Mouse (Mus musculus) heart, postnatal 0 days (tissue): ENCODE data around the gene Tbcel. TPM values are rescaled to one million over a fixed set of nuclear protein-coding genes. Genes with fewer than 3 reads are reported as not detected.

Experiments
- ATAC-seq: fragments of 200-750 bp; cut with Nextera tagmentation; 2 replicates; pipeline ENCODE4 v1.8.0; 2017; ENCODE audit warnings: low read depth, moderate number of reproducible peaks, moderate library complexity; ENCODE audit not compliant: insufficient read depth
- DNase-seq: peaks from one replicate; pipeline ENCODE4 v3.0.0-alpha.2; 2016; ENCODE audit warnings: low spot score
- H3K27ac ChIP-seq: fragments of 300-500 bp; sonication (generic); 2 replicates; pipeline ENCODE4 v1.5.1; 2014; ENCODE audit warnings: low read depth, mild to moderate bottlenecking
- H3K27me3 ChIP-seq: fragments of 300-500 bp; sonication (generic); 2 replicates; pipeline ENCODE4 v1.6.1; 2014; ENCODE audit warnings: low read length, mixed read lengths; ENCODE audit not compliant: control insufficient read depth, insufficient read depth
- H3K36me3 ChIP-seq: fragments of 300-500 bp; sonication (generic); replicated peaks from 2 replicates; pipeline ENCODE4 v1.6.1; 2014; ENCODE audit warnings: low read length, mixed read lengths; ENCODE audit not compliant: control insufficient read depth, insufficient read depth
- H3K4me1 ChIP-seq: fragments of 300-500 bp; sonication (generic); 2 replicates; pipeline ENCODE4 v1.6.1; 2014; ENCODE audit warnings: antibody characterized with exemption; ENCODE audit not compliant: control insufficient read depth, insufficient read depth
- H3K4me2 ChIP-seq: fragments of 300-500 bp; sonication (generic); 2 replicates; pipeline ENCODE4 v1.6.1; 2014; ENCODE audit warnings: low read depth, mild to moderate bottlenecking, low read length, moderate library complexity
- H3K4me3 ChIP-seq: fragments of 300-500 bp; sonication (generic); 2 replicates; pipeline ENCODE4 v1.5.1; 2014; ENCODE audit warnings: low read depth, low read length
- H3K9ac ChIP-seq: fragments of 300-500 bp; sonication (generic); replicated peaks from 2 replicates; pipeline ENCODE4 v1.6.1; 2014; ENCODE audit warnings: low read depth, low read length, mixed read lengths
- H3K9me3 ChIP-seq: fragments of 300-500 bp; sonication (generic); replicated peaks from 2 replicates; pipeline ENCODE4 v1.6.1; 2016; ENCODE audit warnings: low read length; ENCODE audit not compliant: control insufficient read depth
- CTCF ChIP-seq: IDR thresholded peaks from 2 replicates; pipeline ENCODE4 v1.5.1; 2016; ENCODE audit warnings: antibody characterized with exemption, control low read depth, low read depth
- EP300 ChIP-seq: IDR thresholded peaks from 2 replicates; pipeline ENCODE4 v1.6.1; 2016; ENCODE audit warnings: antibody characterized with exemption, low read depth
- whole genome bisulfite sequencing: fragments of 180-500 bp; shearing (Covaris S2); extraction: QIAGEN DNeasy Blood & Tissue Kit; methylation state at CpG from one replicate; pipeline ENCODE4 v1.1.7; 2014; 5-methylcytosine and 5-hydroxymethylcytosine counted together
- polyA plus RNA-seq: library from polyadenylated mRNA; unstranded; fragments of >200 nt; fragmentation: Nextera tagmentation; extraction: Ambion mirVana; gene quantifications from 2 replicates; pipeline ENCODE4 v1.2.1, GENCODE M21; 2015
- total RNA-seq: library from RNA; depleted of rRNA; stranded (reverse); fragments of >200 nt; gene quantifications from 2 replicates; pipeline ENCODE4 v1.2.3, GENCODE M21; 2014; ENCODE audit warnings: low replicate concordance

Gene Tbcel
- total and polyA plus RNA-seq, 2 experiments from 2014 or later = 2.6 to 7.6 TPM

DNA sequence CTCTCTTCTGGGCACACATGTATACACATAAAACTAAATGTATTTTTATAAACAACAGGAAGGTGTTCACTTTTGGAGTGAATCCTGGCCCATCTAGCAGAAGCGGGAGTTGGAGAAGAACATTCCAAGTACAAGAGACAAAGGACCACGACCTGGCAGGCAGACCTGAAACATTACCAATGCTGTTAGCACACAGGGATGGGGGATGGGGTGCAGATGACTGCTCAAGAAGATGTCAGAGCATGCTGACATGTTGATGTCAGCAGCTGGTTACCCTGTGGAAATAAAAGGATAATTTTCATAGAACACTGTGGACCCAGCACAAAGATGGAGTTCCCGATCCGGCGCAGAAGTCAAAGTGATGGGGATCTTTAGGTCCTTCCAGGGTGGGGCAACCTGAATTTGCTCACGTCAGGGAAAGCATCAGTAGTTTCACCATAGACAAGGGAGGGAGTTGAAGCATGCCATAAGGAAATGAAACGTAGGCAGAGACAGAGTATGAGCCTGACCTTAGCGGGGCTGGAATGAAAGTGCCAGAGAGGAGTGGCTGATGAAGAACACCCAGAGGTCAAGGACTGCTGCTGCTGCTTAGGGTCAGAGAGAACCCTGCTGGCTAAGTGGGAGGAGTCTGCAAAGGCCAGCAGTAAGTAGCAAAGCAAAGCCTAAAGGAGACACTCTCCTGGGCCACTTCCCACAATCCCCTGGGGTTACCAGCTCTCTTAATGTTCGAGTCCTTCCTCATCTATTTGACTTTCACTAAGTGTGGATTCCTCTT is 48.7 kb downstream of the Tbcel start:
- H3K4me2 ChIP-seq = no peak overlapping the region
- H3K9ac ChIP-seq = no peak overlapping the region
- H3K27me3 ChIP-seq = peaks cover 19% of the 10 kb centered on the region; the same call in 1 of the 2 replicates
- H3K4me3 ChIP-seq = no peak overlapping the region
- no peak for ATAC-seq
- no peak overlapping the region for H3K27ac ChIP-seq
- H3K36me3 ChIP-seq = no peaks in the 10 kb centered on the region
- DNase-seq = no peak
- no peaks in the 10 kb centered on the region for H3K9me3 ChIP-seq
- TF ChIP-seq CTCF (no peak), EP300 (no peak)
- 64% methylated on average over 9 of the region's 9 CpGs for WGBS
- peaks cover 13% of the 10 kb centered on the region; the same call in 1 of the 2 replicates for H3K4me1 ChIP-seq

DNA sequence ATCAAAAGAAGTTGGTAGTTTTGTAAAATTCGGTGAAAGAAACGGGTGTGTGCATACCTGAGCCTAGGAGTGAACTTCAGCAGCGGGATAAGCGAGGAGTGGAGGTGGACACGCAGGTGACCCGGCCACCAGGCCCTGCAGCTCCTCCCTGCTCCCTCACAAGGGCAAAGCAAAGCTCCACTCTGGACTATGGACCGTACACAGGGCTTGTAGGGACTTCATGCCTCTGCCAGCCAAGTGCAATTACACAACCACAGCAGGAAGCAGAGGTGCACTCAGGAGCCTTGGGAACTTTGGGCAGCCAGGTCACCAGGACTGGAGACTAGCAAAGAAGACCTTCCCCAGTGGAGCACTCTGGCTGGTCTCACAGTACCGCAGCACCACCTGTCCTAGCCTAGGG is 50.1 kb downstream of the Tbcel start:
- WGBS = 86% methylated on average over 8 of the region's 8 CpGs
- no peaks in the 10 kb centered on the region for H3K36me3 ChIP-seq
- no peak overlapping the region for H3K4me3 ChIP-seq
- DNase-seq = no peak
- no peak overlapping the region for H3K4me2 ChIP-seq
- ATAC-seq = no peak
- TF ChIP-seq EP300 (no peak), CTCF (no peak)
- no peaks in the 10 kb centered on the region for H3K9me3 ChIP-seq
- H3K27ac ChIP-seq = no peak overlapping the region
- H3K27me3 ChIP-seq = peaks cover 19% of the 10 kb centered on the region; the same call in 1 of the 2 replicates
- no peak overlapping the region for H3K9ac ChIP-seq
- H3K4me1 ChIP-seq = peaks cover 13% of the 10 kb centered on the region; the same call in 1 of the 2 replicates

DNA sequence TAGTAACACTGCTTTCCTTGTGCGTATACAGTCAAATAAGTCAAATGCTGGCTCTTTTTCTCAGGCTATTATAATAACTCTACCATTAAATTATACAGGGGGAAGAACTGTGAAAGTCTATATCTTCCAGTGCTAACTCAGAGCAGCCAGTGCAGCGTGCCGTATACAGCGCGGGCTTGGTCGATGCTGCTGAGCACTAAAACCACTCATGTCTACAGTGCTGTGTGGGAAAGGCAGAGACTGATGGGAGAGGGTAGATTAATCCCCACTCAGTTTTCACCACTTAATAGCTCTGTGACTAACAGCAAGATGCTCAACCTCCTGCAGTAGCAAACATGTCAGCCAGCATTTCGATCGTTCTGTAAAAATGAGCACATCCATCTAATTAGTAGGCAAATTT is 53.2 kb downstream of the Tbcel start:
- WGBS = 96% methylated on average over 8 of the region's 8 CpGs
- peaks cover 9% of the 10 kb centered on the region; the same call in 1 of the 2 replicates for H3K36me3 ChIP-seq
- no peak overlapping the region for H3K9ac ChIP-seq
- H3K27ac ChIP-seq = no peak overlapping the region
- no peaks in the 10 kb centered on the region for H3K9me3 ChIP-seq
- DNase-seq (no peak), ATAC-seq (no peak)
- no peak overlapping the region for H3K4me3 ChIP-seq
- TF ChIP-seq EP300 (no peak), CTCF (no peak)
- no peaks in the 10 kb centered on the region for H3K4me1 ChIP-seq
- H3K4me2 ChIP-seq = no peak overlapping the region
- H3K27me3 ChIP-seq = 0 out of 2 replicates have a peak, but pooled peaks cover 6% of the 10 kb centered on the region

DNA sequence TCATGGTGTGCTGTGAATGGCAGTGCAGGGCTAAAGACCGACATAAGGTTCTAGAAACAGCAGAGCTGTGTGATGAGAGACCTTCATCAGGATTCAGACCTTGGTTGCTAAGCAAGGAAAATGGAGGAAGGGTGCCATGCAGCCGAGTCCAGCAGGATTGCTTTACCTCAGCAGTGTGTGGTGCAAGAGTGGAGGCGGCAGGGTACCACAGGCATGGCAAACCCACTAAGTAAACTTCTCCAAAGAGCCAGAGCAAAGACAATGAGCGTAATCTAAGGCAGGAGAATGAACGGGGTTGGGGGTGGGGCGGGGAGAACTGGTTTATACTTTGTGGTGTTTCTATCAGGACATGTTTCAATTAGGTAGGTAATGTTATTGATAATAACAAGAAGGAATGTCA is 58.6 kb downstream of the Tbcel start:
- WGBS = 87% methylated on average over 6 of the region's 6 CpGs

DNA sequence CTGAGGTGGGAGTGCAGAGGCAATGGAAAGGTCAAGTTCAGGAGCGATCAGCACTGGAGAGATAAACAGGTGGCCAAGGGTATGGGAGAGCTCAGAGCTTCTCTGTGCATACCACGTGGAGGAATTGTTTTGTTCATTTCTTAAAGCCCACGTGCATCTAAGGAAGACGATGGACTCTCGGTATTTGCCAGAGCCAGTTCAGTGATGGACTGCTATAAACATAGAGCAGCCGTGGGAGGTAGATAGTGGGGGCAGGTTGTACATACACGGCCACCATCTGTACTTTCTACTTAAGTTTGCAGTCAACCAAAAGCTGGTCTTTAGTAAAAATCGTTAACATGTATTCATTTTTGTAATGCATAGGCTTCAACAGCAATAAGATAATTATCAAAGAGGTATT is 65.5 kb downstream of the Tbcel start:
- no peak overlapping the region for H3K9ac ChIP-seq
- H3K4me3 ChIP-seq = no peak overlapping the region
- WGBS = 87% methylated on average over 8 of the region's 8 CpGs
- no peak for DNase-seq
- H3K4me1 ChIP-seq = no peaks in the 10 kb centered on the region
- no peaks in the 10 kb centered on the region for H3K9me3 ChIP-seq
- no peak for TF ChIP-seq EP300
- peaks cover 43% of the 10 kb centered on the region for H3K36me3 ChIP-seq
- H3K4me2 ChIP-seq = no peak overlapping the region
- no peaks in the 10 kb centered on the region for H3K27me3 ChIP-seq
- no peak for ATAC-seq
- H3K27ac ChIP-seq = no peak overlapping the region

More for the DNA sequence above, 58.6 kb downstream of the Tbcel start:
- no peak overlapping the region for H3K9ac ChIP-seq
- ATAC-seq (no peak), DNase-seq (no peak)
- H3K4me1 ChIP-seq = no peaks in the 10 kb centered on the region
- H3K4me3 ChIP-seq = no peak overlapping the region
- H3K9me3 ChIP-seq = no peaks in the 10 kb centered on the region
- no peaks in the 10 kb centered on the region for H3K27me3 ChIP-seq
- no peak overlapping the region for H3K4me2 ChIP-seq
- TF ChIP-seq CTCF (no peak), EP300 (no peak)
- H3K36me3 ChIP-seq = peaks cover 24% of the 10 kb centered on the region
- H3K27ac ChIP-seq = no peak overlapping the region

DNA sequence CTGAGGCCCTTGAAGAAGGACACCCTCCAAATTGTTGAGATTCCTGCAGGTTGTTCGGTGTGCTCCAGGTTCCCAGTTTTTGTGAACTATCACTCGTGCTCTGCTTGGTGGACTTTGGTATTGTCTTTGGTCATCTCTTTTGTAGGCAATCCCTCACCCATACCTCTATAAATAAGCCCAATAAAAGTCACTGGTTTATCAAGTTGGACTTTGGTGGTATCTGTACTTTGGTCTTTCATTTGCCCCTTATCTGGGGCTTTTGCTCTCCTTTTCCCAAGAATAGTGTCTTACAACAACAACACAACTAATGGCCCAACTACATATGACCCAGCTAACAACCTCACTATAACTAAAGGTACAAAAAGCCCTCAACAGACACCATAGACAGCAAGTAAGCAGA is 66.4 kb downstream of the Tbcel start:
- no peak for DNase-seq
- H3K27ac ChIP-seq = no peak overlapping the region
- 93% methylated on average over 2 of the region's 2 CpGs for WGBS
- H3K4me2 ChIP-seq = no peak overlapping the region
- peaks cover 52% of the 10 kb centered on the region for H3K36me3 ChIP-seq
- TF ChIP-seq EP300 = no peak
- H3K9ac ChIP-seq = no peak overlapping the region
- H3K4me3 ChIP-seq = no peak overlapping the region
- H3K27me3 ChIP-seq = no peaks in the 10 kb centered on the region
- H3K4me1 ChIP-seq = no peaks in the 10 kb centered on the region
- H3K9me3 ChIP-seq = no peaks in the 10 kb centered on the region
- ATAC-seq = no peak
